Mouse (Mus musculus) erythroblast, embryonic 14.5 days (primary cell): Measurements from ENCODE around the gene Bola2.

ENCODE experiments used
- GATA1 ChIP-seq: IDR thresholded peaks from 2 replicates; pipeline ENCODE4 v1.6.1; 2012; ENCODE audit warnings: low read length, inconsistent platforms, mixed read lengths
- TAL1 ChIP-seq: IDR thresholded peaks from 3 replicates; pipeline ENCODE4 v1.6.1; 2012; ENCODE audit warnings: low read length, inconsistent platforms, mixed read lengths

DNA sequence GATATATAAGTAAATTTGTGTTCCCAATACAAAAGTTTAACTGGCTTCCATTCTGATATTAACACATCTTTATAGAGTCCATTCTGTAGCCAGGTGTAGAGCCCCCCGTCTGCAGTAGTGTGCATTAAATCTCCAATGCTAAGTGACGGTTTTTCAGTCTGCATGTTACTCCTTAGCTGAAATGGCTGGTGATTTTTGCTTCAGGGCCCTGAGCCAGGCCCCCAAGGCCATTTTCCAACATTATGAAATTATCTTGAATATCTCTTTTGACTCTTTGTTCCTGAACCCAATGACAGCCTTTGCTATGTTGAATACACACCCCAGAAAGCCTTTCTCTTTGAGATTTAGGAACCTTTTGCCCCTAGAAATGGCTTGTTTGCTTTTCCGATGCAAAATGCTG, 35.4 kb upstream of the Bola2 start:
- TF ChIP-seq TAL1 (no peak), GATA1 (no peak)
